Mouse (Mus musculus) liver, embryonic 14.5 days (tissue): ENCODE measurements around the gene Fam163a.

Source experiments
- CTCF ChIP-seq: IDR thresholded peaks from 2 replicates; pipeline ENCODE4 v1.5.1; 2016; ENCODE audit warnings: antibody characterized with exemption, low read depth, control low read depth
- EP300 ChIP-seq: IDR thresholded peaks from 2 replicates; pipeline ENCODE4 v1.6.1; 2016; ENCODE audit warnings: antibody characterized with exemption, low read depth

- TF ChIP-seq EP300, result no peak
- no peak for TF ChIP-seq CTCF
Measured at GRCm38 (mm10) chr1:156218573-156218972, 13.7 kb upstream of the Fam163a start.
